Mouse (Mus musculus) spleen, postnatal 4 days (tissue): ENCODE results near the gene Mef2d.
"Not testable (repeated sequence)": the region's sequence is repeated elsewhere in the genome, so short reads cannot be mapped to it uniquely, and the experiment has no call there.

Experiments
- DNase-seq, 2 experiments: peaks; one replicate each; pipeline ENCODE4 v3.0.0; 2022; ENCODE audit warnings: low spot score in 2 of 2

Mef2d gene

DNA sequence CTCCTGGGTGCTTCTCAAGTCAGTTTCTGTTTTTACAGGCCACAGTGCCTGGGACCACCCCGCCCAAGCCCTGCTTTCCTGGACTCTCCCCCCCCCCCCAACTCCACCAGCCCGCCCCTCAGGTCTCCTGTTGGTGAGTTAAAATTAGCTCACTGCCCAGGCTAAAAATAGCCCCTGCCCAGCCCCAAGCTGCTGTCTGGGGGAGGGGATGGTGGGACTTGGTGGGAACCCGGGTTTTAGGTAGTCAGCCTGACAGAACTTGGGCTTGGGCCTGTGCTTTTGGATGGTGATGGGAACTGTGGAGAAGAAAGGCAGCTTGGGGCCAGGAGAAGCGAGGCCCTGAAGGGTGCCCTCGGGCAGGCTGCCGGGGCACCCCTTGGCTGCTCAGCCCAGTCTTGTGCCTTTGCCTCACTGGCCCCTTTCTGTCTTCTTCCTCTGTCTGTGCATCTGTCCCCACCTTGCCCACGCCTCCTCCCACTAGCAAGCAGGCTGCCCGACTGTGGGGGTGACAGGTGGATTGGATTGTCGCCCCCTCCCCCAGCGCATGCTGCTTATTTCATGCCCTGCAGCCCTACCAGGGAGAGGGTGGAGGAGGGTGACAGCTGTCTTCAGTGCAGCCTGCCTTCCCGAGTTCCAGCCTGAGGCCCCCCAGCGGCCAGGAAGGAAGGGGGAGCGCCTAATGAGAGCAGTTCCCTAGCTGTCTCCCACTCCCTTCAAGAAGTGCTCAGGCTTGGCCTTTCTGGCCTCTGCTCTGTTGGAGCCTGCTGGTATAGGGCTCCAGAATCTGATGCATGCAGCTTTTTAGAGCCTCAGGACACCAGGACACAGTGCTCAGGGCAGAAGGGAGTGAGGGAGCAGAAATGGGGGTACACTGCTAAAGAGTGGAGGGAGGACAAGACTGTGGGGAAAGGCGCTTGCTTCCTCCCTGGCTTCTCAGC is 8.2 kb downstream of the Mef2d start:
- DNase-seq, result no peak

DNA sequence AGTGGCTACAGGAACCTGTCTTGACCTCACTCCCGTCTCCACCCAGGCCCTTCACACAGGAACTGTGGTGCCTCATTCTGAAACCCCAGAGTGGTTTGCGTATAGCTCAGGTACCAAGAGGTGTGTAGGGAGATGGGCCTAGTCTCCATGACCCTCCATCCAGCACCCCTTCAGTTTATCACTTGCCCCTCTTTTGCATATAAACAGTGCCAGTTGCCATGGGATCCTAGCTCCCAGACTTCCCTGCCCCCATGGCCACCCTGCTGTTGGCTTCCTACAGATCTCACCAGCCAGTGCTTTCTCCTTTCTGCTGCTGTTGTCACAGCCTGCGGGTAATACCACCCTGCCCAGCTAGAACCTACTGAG is 8.8 kb downstream of the Mef2d start:
- no peak for DNase-seq

DNA sequence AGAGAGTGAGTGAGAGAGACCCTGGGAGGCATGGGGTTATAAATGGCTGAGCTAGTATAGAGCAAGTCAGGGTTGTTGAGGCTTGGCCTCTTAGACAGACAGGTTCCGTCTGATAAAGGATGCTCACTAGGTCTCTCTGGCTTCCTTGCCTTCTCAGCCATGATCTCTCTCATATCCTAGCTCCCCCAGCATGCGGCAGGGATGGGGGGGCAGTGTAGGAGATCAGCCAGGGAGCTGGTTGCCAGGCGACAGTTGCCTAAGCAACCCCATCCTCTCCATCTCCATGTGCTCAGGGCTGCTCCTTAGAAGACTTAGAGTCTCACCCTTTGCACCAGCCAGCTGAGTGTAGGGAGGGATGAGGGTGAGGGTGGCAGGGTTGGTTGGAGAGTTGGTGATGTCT is 9.9 kb downstream of the Mef2d start:
- DNase-seq, result no peak

DNA sequence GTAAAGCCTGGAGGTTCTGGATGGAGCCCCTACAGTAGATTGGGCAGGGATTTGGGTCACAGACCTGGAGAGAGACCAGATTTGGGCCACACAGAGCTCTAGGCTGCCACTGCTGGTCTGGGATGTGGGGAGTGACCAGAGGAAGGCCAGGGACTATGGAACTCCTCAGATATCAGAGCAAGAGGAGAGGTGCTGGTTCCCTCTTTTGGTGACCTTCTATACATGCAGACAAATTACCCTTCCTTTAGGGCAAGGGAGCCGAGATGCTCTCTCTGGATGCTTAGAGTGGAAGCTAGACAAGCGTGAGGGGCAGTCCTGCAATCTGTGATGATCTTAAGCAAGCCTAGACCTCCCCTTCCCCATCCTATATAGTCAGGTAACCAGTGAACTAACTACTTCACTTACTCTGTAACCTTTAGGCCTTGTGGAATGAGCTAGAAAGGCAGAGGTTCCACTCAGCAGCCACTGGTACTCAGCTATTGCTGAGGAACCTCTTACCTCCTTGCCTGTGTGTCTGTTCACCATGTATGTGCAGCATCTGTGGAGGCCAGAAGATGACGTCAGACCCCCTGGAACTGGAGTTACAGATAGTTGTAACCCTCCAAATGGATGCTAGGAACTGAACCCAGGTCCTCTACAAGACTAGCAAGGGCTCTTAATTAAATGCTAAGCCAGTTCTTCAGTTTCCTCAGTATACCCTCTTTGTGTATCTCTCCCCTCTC is 11.3 kb downstream of the Mef2d start:
- no peak for DNase-seq

DNA sequence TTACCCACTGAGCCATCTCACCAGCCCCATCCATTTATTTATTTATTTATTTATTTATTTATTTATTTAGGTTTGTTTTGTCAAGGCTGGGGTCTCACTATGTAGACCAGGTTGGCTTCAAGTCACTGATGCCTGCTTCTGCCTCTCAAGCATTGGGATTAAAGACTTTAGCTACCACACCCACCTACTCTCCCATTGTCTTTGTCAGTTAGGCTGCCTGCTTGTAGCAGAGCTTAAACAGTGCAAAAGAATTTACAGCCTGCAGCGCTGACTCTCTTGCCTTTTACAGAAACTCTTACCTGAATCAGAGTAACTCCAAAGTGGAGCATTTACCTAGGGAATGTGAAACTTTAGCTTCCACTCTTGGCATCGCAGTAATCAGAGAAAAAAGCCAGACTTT is 12.1 kb downstream of the Mef2d start:
- DNase-seq, result no peak

DNA sequence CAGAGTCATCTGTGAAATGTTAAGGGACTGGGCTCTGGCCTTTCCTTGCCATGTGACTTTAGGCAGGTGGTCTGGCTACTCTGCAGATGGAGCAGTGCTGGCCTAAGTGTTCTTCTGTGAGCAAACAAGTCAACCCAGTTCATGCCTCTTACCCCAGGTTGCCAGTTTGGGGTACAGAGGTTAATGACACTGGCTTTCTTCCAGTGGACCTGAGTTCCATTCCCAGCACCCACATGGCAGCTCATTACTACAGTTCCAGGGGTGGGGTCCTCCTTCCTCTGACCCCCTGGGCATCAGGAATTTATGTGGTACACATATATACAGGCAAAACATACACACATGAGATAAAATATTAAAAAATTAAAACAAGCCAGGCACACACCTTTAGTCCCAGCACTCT is 14.6 kb downstream of the Mef2d start:
- no peak for DNase-seq

DNA sequence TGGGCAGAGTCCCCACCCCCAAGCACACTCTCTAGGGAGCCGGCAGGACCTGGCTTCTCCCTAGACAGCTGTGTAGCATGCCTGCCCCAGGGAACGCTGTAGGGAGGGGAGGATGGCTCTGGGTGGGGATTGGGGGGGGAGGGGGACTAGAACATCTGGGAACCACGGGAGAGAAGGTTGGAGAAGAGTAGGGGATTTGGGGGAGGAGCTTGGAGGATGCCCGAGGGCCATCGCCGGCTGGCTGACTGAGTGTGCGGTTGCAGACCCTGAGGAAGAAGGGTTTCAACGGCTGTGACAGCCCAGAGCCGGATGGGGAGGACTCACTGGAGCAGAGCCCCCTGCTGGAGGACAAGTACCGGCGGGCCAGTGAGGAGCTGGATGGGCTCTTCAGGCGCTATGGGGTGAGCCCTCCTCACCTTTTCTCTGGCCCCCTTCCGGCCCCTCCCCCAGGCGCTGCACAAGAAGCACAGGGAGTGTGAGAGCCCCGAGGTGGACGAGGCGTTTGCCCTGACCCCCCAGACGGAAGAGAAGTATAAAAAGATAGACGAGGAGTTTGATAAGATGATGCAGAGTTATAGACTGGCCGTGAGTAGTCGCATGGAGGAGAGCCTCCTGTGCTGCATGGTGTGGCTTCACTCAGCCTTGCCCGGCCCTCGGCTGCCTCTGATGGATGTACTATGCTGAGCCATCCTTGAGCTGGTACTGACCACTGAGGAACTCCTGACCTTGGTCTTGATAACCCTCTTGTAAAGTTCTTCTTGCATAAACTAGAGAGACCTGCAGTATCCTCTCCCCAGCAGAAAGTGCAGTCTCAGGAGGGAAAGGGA is 15.8 kb downstream of the Mef2d start:
- DNase-seq, result peak; percentile 52 to 80

DNA sequence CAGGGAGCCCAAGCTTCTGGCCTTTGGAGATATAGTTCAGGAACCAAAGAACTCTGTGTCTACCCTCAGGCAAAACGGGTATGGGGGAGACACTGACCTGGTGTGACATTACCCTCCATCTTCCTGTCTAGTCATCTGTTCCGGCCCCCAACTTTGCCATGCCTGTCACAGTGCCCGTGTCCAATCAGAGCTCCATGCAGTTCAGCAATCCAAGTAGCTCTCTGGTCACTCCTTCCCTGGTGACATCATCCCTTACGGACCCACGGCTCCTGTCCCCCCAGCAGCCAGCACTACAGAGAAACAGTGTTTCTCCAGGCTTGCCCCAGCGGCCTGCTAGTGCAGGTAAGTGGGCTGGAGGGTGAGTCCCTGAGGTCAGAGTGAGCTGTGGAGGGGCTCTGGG is 16.8 kb downstream of the Mef2d start:
- no peak for DNase-seq

DNA sequence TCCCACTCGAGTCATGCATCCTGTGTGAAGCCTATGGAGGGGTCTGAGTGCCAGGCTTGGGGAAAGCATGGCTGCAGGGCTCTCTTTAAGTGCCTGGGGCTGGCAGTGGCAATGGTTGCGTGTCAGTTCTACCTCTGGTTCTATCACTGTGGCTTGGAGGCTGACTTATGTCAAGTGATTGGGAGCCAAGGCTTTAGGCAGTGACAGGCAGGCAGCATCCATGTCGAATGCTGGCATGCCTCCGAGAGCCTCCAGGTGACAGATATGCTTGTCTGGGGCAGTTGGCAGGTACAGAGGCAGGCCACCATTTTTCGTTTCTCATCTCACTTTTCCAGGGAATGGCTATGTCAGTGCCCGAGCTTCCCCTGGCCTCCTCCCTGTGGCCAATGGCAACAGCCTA is 18.7 kb downstream of the Mef2d start:
- no peak for DNase-seq

DNA sequence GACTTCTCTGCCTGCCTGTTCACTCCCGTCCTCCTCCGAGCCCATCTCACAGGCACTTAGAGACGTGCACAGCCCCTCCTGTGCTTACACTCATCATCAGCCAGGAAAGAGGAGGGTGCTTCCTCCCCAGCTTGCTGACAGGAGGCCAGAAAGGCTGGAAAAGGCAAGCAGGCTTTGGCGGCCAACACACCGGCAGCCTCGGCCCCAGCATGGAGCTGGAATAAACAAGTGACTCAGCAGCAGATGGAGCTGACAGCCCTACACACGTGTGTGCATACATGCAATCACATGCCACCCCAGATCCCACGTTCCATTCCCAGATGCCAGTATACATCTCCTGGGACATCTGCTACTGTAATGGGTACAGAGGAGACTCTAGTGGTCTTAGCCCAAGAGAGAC is 20.1 kb downstream of the Mef2d start:
- DNase-seq, result no peak

DNA sequence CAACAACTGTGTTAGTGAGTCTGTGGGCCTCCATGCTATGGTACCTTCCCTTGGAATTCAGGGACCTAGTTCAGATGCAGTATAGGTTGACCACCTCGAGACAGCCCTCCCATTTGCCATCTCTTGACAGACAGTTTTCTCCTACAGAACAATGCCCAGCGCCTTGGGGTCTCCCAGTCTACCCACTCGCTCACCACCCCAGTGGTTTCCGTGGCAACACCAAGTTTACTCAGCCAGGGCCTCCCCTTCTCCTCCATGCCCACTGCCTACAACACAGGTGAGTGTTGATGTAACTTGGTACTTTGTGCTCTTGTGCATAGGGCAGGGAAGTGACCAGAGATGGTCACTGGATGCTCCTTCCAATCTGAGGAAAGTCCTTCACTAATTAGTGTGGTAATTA is 20.6 kb downstream of the Mef2d start:
- DNase-seq, result no peak

DNA sequence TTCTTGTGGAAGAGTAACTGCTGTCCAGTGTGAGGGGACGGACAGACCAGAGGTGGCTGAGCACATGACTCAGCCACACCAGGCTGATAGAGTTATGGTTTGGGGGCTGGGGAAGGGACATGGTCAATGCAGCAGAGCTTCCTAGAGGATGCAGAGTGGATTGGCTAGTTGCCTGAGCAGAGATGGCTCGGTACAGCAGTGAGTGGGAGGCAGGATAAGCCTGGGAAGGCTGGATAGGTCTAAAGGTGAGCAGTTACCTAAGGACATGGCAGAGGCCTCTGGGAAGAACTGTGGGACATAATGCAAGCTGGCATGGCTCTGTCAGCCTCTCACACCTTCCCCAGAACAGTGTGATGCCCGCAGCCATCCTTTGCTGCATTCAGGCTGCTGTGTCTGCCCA is 21.7 kb downstream of the Mef2d start:
- DNase-seq, result no peak

DNA sequence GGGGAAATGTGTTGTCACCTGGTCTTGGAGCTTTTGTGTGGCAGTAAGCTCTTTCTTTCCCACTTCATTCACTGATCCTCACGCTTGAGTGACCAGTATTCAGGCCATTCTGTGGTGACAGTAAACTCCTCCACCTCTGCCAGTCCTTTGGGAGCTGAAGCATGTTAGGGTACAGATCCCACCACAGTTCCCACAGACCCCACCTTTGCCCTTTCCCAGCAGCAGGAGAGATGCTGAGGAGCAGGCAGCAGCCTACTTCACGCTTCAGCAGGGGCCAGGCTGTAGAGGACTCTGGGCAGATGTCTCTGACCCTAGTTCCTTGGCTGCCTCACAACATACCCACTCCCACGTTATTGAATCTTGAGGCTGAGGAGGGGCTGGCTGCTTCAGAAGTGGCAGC is 22.1 kb downstream of the Mef2d start:
- DNase-seq, result no peak

DNA sequence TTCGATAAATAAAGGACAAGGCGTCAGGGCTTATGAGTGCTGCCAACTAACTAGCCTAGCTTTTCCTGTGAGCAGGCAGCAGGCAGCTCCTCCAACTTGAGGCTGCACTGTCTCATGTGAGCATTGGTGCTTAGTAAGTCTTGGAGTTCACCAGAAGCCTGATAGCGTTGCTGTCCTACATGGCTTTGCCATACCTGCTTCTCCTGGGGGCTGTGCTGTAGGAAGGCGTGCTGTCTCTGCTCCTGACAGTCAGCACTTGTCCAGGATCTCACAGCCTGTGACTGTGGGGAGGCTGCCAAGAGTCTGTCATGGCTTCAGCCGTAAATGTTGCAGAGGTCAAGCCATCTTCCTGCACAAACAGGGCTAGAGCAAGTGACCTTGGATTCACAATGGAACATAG is 23.9 kb downstream of the Mef2d start:
- DNase-seq, result no peak

DNA sequence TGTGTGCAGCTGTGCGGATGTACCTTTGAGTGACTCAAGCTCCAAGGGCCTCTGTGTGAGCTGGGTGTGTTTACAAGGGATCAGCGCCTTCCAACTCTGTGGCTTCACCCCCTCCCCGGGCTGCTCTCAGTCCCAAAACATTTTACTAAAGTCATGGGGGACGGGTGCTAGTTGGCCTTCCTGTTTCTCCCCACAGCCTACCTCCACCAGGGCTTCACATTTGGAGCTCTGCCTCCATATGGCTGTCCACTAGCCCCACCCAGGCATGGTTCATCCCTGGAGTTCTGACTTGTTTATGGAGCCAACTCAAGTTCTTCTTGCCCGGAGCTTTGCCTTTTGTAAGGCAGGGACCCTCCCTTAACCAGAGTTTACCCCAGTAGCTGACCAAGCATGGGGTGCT is 28.2 kb downstream of the Mef2d start:
- DNase-seq, result no peak

DNA sequence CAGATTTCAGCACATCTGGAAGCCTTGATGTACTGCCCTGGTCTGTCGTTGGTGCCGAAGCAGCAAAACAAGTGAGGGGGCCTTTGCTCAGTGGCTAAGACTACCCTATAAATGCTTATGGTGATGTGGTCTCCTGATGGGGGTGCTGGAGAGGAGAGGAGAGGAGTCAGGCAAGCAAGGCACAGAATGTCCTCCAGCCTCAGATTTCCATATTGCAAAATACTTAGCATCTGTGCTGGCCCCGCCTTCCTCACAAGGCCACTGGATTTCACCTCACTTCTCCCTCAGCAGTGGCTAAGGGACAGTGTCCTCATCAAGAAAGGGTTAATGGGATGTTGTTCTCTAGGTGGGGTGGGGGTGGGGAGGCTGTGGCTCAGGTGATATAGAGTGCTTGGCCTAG is 30.3 kb downstream of the Mef2d start:
- no peak for DNase-seq

DNA sequence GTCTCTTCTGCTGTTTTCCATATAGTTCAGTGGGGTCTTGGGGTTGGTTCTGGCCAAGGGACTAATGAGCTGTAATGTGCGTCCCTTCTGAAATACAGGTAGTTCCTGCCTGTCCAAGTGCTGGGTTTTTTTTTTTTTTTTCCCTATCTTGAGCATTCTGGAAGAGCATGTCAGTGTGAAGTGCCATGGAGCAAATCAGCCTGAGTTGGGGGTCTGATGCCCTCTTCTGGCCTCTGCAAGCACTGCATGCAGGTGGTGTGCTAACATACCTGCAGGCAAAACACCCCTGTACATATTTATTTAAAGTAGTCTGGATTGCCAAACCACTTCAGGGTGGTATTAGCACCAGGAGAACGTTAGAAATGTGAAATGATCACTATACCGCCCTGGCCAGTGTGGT is 31.2 kb downstream of the Mef2d start:
- DNase-seq, result peak; percentile 57 to 79

DNA sequence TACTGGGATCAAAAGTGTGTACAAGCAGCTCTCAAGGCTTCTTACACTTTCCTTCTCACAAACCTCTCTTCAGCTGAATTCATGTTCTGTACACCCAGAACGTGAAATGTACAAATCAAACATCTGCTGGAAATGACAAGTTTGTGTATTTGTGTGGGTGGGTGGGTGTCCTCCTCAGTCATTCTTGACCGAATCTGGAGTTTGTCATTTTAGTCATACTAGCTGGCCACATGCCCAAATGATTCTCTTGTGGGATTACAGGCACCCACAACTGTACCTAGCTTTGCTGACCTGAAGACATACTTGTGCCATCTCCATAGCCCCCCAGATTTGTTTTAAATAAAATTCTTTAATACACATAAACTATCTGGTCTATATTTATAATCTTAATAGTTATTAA is 32.7 kb downstream of the Mef2d start:
- no peak for DNase-seq

DNA sequence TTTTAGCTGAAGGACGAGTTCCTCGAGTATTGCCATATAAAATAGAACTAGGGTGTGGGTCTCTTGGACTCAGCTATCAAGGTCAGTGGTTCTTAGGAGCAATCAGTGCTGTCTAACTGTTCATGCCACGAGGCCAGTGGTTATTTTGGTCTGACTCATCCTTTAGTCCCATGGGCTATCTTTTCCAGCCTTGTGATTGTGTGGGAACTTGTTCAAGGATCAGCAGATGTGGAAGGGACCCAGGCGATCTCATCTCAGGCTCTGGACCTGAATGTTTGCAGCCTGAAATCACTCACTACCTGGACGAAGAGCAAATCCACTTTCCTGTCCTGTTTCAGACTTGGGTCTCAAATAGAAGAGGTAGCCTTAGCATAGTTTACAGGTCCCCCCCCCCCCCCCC is 34.9 kb downstream of the Mef2d start:
- DNase-seq, result no peak

DNA sequence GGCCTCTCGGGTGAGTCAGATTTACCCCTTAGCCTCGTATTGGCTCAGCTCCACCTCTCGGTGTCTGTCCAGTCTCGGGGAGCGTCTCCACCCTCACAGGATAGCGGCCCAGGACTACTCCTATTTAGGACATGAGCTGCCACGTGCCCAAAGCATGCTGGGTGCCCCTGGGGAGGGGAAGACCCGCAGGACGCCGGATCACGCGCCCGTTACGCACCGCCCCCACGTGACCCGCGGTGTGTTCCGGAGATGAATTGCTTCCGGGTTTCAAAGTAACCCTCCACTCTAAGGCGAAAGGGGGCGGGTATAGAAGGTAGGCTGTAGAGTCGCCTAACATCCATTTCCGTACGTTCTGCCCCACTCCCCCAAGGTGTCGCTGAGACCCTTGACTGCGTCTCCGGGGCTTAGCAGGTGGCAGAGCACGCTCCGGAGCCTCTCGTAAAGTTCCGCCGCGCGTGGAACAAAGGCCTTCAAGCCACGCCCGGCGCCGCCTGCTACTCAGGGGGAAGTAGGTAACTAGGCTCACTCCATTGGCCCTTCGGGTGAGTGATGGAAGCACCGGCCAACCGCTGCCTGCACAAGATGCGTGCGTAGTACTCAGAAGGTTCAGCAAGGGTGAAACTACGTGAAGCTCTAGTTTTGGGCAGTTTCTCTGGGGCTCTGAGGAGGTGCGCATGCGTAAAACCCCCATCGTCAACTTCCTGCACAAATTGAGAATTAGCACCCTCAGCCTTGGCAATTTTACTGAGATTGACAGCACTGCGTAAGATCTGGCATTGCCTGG is 35.6 kb downstream of the Mef2d start:
- peak; percentile 95 to 96 for DNase-seq

DNA sequence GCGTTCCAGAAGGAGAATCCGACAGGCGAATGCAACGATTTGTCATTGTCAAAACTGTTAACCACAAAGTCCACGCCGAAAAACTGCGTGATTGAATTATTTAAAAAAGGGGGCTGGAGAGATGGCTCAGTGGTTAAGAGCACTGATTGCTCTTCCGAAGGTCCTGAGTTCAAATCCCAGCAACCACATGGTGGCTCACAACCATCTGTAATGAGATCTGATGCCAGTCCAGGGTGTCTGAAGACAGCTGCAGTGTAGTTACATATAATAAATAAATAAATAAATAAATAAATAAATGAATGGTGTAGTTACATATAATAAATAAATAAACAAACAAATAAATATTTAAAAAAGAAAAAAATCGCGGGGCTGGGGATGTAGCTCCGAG is 36.2 kb downstream of the Mef2d start:
- not testable (repeated sequence) for DNase-seq

DNA sequence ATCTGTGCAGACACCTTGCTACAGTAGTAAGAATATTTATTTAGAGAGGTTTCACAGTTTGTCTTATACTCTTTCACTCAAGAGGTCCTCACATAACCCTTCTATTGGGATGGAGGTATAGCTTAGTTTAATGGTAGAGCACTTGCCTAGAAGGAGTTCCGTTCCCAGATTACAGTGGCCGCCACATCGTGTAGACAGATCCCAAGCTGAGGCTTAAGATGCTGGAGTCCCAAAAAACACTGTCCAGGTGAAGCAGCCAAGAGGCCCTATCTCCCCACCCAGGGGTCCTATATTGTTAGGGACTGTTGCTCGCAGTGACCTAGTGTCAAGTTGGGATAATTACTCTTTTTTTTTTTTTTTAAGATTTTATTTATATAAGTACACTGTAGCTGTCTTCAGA is 36.8 kb downstream of the Mef2d start:
- no peak for DNase-seq
